Mouse (Mus musculus) layer of hippocampus, adult 6 months (tissue): Measurements from ENCODE around the gene Gm20869. TPM values are rescaled to one million over a fixed set of nuclear protein-coding genes. Genes with fewer than 3 reads are reported as not detected.

Source experiments
- long read RNA-seq, 2 experiments: library from polyadenylated mRNA; unstranded; transcript quantifications; one replicate each; pipeline ENCODE4 v2.0.0; 2019 to 2020
- polyA plus RNA-seq: library from polyadenylated mRNA; unstranded; fragments of <200 nt; fragmentation: Nextera tagmentation; gene quantifications from 2 replicates; pipeline ENCODE4 v1.2.3, GENCODE M21; 2021

Gm20869 gene
- not detected in 2 replicates for polyA plus RNA-seq
- long read RNA-seq, experiment 1 = 0 reads
- long read RNA-seq, experiment 2 = 0 reads

GRCm38 (mm10) chrY:71469149-71469548, at the start of gene Gm20869:
Gm20869 (plus strand) TSS chrY:71469449.

Other genes with a start within 250 kb of the Gm20869 start
- gene Gm20870, start 222.6 kb downstream of the Gm20869 start, polyA plus RNA-seq = not detected in 2 replicates